Mouse (Mus musculus) midbrain, postnatal 0 days (tissue): ENCODE measurements around the gene Nova2. TPM values are rescaled to one million over a fixed set of nuclear protein-coding genes. Genes with fewer than 3 reads are reported as not detected.

Experiments used
- ATAC-seq: fragments of 200-750 bp; cut with Nextera tagmentation; 2 replicates; pipeline ENCODE4 v1.8.0; 2017; ENCODE audit warnings: moderate number of reproducible peaks, mild to moderate bottlenecking, moderate TSS enrichment, moderate library complexity; ENCODE audit not compliant: low FRiP score
- DNase-seq: peaks from one replicate; pipeline ENCODE4 v3.0.0-alpha.2; 2015; ENCODE audit warnings: low spot score
- H3K27ac ChIP-seq: fragments of 300-500 bp; sonication (generic); 2 replicates; pipeline ENCODE4 v1.5.1; 2014; ENCODE audit warnings: low read depth, mild to moderate bottlenecking, low read length, mixed read lengths
- H3K27me3 ChIP-seq: fragments of 300-500 bp; sonication (generic); 2 replicates; pipeline ENCODE4 v1.6.1; 2014; ENCODE audit warnings: low read length, control low read depth, mixed read lengths; ENCODE audit not compliant: insufficient read depth
- H3K36me3 ChIP-seq: fragments of 300-500 bp; sonication (generic); 2 replicates; pipeline ENCODE4 v1.6.1; 2014; ENCODE audit warnings: low read length, control low read depth, mixed read lengths; ENCODE audit not compliant: insufficient read depth
- H3K4me1 ChIP-seq: fragments of 300-500 bp; sonication (generic); 2 replicates; pipeline ENCODE4 v1.6.1; 2014; ENCODE audit warnings: mild to moderate bottlenecking, control low read depth, antibody characterized with exemption, low read length, mixed read lengths; ENCODE audit not compliant: insufficient read depth
- H3K4me2 ChIP-seq: fragments of 300-500 bp; sonication (generic); 2 replicates; pipeline ENCODE4 v1.6.1; 2014; ENCODE audit warnings: low read depth, mild to moderate bottlenecking, low read length, mixed read lengths; ENCODE audit not compliant: poor library complexity, severe bottlenecking
- H3K4me3 ChIP-seq: fragments of 300-500 bp; sonication (generic); 2 replicates; pipeline ENCODE4 v1.5.1; 2014; ENCODE audit warnings: low read depth, mild to moderate bottlenecking, low read length, moderate library complexity
- H3K9ac ChIP-seq: fragments of 300-500 bp; sonication (generic); replicated peaks from 2 replicates; pipeline ENCODE4 v1.6.1; 2014; ENCODE audit warnings: mild to moderate bottlenecking, low read length, moderate library complexity, mixed read lengths; ENCODE audit not compliant: poor library complexity, severe bottlenecking
- H3K9me3 ChIP-seq: fragments of 300-500 bp; sonication (generic); 2 replicates; pipeline ENCODE4 v1.6.1; 2016; ENCODE audit warnings: low read length, control low read depth
- CTCF ChIP-seq: IDR thresholded peaks from 2 replicates; pipeline ENCODE4 v1.5.1; 2016; ENCODE audit warnings: antibody characterized with exemption, mild to moderate bottlenecking
- WGBS: fragments of 180-500 bp; shearing (Covaris S2); extraction: QIAGEN DNeasy Blood & Tissue Kit; methylation state at CpG from one replicate; pipeline ENCODE4 v1.1.7; 2014; 5-methylcytosine and 5-hydroxymethylcytosine counted together
- polyA plus RNA-seq: library from polyadenylated mRNA; unstranded; fragments of >200 nt; fragmentation: Nextera tagmentation; extraction: Ambion mirVana; gene quantifications from 2 replicates; pipeline ENCODE4 v1.2.1, GENCODE M21; 2015
- total RNA-seq: library from RNA; depleted of rRNA; stranded (reverse); fragments of >200 nt; gene quantifications from 2 replicates; pipeline ENCODE4 v1.2.3, GENCODE M21; 2014

Nova2 gene
- total and polyA plus RNA-seq, 2 experiments from 2014 or later, result 10.1 to 20.9 TPM

DNA sequence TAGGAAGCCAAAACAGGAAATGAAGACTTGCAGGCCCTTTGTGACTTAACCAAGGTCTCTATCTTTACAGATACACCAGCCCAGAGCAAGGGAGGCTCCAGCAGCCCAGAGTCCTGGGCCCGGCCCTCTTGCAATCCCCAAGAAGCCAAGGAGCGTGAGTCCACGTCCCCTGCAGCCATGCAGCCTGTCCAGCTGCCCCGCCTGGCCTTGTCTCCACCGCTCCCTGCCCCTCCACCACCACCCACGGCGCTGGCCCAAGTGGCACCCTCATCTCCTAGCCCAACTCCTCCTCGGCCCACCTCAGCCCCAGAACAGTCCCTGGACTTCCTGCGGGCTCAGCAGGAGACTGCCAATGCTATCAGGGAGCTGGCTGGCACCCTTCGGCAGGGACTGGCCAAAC, 74.7 kb downstream of the Nova2 start:
- peaks cover 8% of the 10 kb centered on the region for H3K36me3 ChIP-seq
- no peak overlapping the region for H3K9ac ChIP-seq
- 57% methylated on average over 10 of the region's 10 CpGs for WGBS
- no peaks in the 10 kb centered on the region for H3K9me3 ChIP-seq
- TF ChIP-seq CTCF, result no peak
- ATAC-seq (no peak), DNase-seq (no peak)
- no peaks in the 10 kb centered on the region for H3K27me3 ChIP-seq
- no peak overlapping the region for H3K27ac ChIP-seq
- H3K4me1 ChIP-seq, result peaks cover 9% of the 10 kb centered on the region
- no peak overlapping the region for H3K4me3 ChIP-seq
- H3K4me2 ChIP-seq, result peak overlapping the region; percentile 5; the same call in 1 of the 2 replicates

- no peaks in the 10 kb centered on the region for H3K9me3 ChIP-seq
- TF ChIP-seq CTCF, result no peak
- peaks cover 16% of the 10 kb centered on the region for H3K36me3 ChIP-seq
- H3K4me1 ChIP-seq, result peaks cover 14% of the 10 kb centered on the region
- H3K27ac ChIP-seq, result no peak overlapping the region
- ATAC-seq (no peak), DNase-seq (no peak)
- no peaks in the 10 kb centered on the region for H3K27me3 ChIP-seq
- H3K4me3 ChIP-seq, result no peak overlapping the region
- H3K4me2 ChIP-seq, result peak overlapping the region; percentile 5; the same call in 1 of the 2 replicates
- no peak overlapping the region for H3K9ac ChIP-seq
- 55% methylated on average over 16 of the region's 18 CpGs for WGBS
Observed at GRCm38 (mm10) chr7:19001066-19001806, 75.5 kb downstream of the Nova2 start.

GRCm38 (mm10) chr7:19001807-19002085, 76.1 kb downstream of the Nova2 start:
- H3K4me3 ChIP-seq, result no peak overlapping the region
- ATAC-seq (no peak), DNase-seq (no peak)
- H3K9ac ChIP-seq, result no peak overlapping the region
- WGBS, result 83% methylated on average over 3 of the region's 3 CpGs
- H3K4me2 ChIP-seq, result no peak overlapping the region
- H3K36me3 ChIP-seq, result peaks cover 16% of the 10 kb centered on the region
- H3K27me3 ChIP-seq, result no peaks in the 10 kb centered on the region
- peaks cover 14% of the 10 kb centered on the region for H3K4me1 ChIP-seq
- peak overlapping the region; percentile 78; the same call in 1 of the 2 replicates for H3K27ac ChIP-seq
- TF ChIP-seq CTCF, result no peak
- no peaks in the 10 kb centered on the region for H3K9me3 ChIP-seq

DNA sequence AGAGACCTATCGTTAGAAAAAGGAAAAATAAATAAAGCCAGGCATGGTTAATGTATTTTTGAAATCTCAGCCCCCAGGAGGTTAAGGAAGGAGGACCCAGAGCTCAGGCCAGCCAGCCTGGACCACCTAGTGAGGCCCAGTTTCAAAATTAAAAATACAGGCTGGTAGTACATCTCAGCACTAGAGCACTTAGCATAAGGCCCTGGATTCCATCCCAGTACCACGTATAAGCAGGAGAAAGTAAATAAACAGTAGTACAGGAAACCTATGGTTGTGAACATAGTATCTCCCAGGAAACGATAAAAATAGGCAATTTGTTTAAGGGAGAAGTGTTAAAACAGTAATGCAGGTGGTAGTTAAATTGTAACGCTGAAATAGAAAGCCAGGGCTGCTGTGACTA, 76.4 kb downstream of the Nova2 start:
- no peaks in the 10 kb centered on the region for H3K9me3 ChIP-seq
- no peak for ATAC-seq
- no peaks in the 10 kb centered on the region for H3K27me3 ChIP-seq
- peaks cover 14% of the 10 kb centered on the region for H3K4me1 ChIP-seq
- no peak for TF ChIP-seq CTCF
- 49% methylated on average over 4 of the region's 4 CpGs for WGBS
- peak overlapping the region; percentile 78 for H3K27ac ChIP-seq
- H3K36me3 ChIP-seq, result peaks cover 16% of the 10 kb centered on the region
- DNase-seq, result no peak
- peak overlapping the region; percentile 73 for H3K9ac ChIP-seq
- H3K4me3 ChIP-seq, result peak overlapping the region; percentile 38
- H3K4me2 ChIP-seq, result peak overlapping the region; percentile 64

DNA sequence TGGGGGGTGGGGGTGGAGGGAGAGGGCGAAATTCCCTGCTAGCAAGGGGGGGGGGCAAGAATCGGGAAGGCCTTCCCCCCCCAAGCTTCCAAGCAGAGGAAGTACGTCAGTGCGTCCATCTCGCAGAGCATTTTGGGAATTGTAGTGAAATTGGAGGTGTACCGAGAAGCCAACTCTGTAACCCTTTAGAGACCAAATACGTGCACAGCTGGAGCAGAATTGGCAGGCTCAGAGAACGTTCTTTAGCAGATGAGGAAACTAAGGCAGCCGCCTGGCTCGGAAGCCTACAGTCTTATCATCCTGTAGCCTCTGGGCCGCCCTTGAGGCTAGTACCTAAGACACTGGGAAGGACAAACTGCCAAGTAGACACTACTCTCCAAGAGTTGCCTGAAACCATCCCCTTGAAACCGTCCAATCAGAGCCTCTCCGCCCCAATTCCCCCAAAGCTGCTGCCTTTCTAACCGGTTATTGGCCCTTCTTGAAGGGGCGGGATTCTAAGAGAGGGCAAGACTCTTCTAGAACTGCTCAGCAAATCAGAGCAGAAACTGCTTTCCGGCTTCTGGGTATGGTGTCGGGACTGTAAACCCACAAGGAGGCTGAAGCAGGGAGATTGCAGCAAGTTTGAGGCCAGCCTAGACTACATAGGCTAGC, 77.3 kb downstream of the Nova2 start:
- Histone ChIP-seq H3K27me3 (no peaks in the 10 kb centered on the region), H3K9me3 (no peaks in the 10 kb centered on the region), H3K4me3 (peak overlapping the region; percentile 38), H3K4me1 (peaks cover 14% of the 10 kb centered on the region), H3K27ac (peak overlapping the region; percentile 78), H3K9ac (peak overlapping the region; percentile 73), H3K36me3 (peaks cover 19% of the 10 kb centered on the region), H3K4me2 (peak overlapping the region; percentile 64)
- DNase-seq (peak; percentile 95), ATAC-seq (peak; percentile 60)
- 4% methylated on average over 17 of the region's 17 CpGs for WGBS
- no peak for TF ChIP-seq CTCF
